Mouse (Mus musculus) heart, postnatal 0 days (tissue): ENCODE results near the gene Tuba3a. TPM values are rescaled to one million over a fixed set of nuclear protein-coding genes. Genes with fewer than 3 reads are reported as not detected.

Source experiments
- ATAC-seq: fragments of 200-750 bp; cut with Nextera tagmentation; 2 replicates; pipeline ENCODE4 v1.8.0; 2017; ENCODE audit warnings: low read depth, moderate number of reproducible peaks, moderate library complexity; ENCODE audit not compliant: insufficient read depth
- DNase-seq: peaks from one replicate; pipeline ENCODE4 v3.0.0-alpha.2; 2016; ENCODE audit warnings: low spot score
- H3K27ac ChIP-seq: fragments of 300-500 bp; sonication (generic); 2 replicates; pipeline ENCODE4 v1.5.1; 2014; ENCODE audit warnings: low read depth, mild to moderate bottlenecking
- H3K27me3 ChIP-seq: fragments of 300-500 bp; sonication (generic); 2 replicates; pipeline ENCODE4 v1.6.1; 2014; ENCODE audit warnings: low read length, mixed read lengths; ENCODE audit not compliant: control insufficient read depth, insufficient read depth
- H3K36me3 ChIP-seq: fragments of 300-500 bp; sonication (generic); replicated peaks from 2 replicates; pipeline ENCODE4 v1.6.1; 2014; ENCODE audit warnings: low read length, mixed read lengths; ENCODE audit not compliant: control insufficient read depth, insufficient read depth
- H3K4me1 ChIP-seq: fragments of 300-500 bp; sonication (generic); 2 replicates; pipeline ENCODE4 v1.6.1; 2014; ENCODE audit warnings: antibody characterized with exemption; ENCODE audit not compliant: control insufficient read depth, insufficient read depth
- H3K4me2 ChIP-seq: fragments of 300-500 bp; sonication (generic); 2 replicates; pipeline ENCODE4 v1.6.1; 2014; ENCODE audit warnings: low read depth, mild to moderate bottlenecking, low read length, moderate library complexity
- H3K4me3 ChIP-seq: fragments of 300-500 bp; sonication (generic); 2 replicates; pipeline ENCODE4 v1.5.1; 2014; ENCODE audit warnings: low read depth, low read length
- H3K9ac ChIP-seq: fragments of 300-500 bp; sonication (generic); replicated peaks from 2 replicates; pipeline ENCODE4 v1.6.1; 2014; ENCODE audit warnings: low read depth, low read length, mixed read lengths
- H3K9me3 ChIP-seq: fragments of 300-500 bp; sonication (generic); replicated peaks from 2 replicates; pipeline ENCODE4 v1.6.1; 2016; ENCODE audit warnings: low read length; ENCODE audit not compliant: control insufficient read depth
- CTCF ChIP-seq: IDR thresholded peaks from 2 replicates; pipeline ENCODE4 v1.5.1; 2016; ENCODE audit warnings: antibody characterized with exemption, control low read depth, low read depth
- EP300 ChIP-seq: IDR thresholded peaks from 2 replicates; pipeline ENCODE4 v1.6.1; 2016; ENCODE audit warnings: antibody characterized with exemption, low read depth
- WGBS: fragments of 180-500 bp; shearing (Covaris S2); extraction: QIAGEN DNeasy Blood & Tissue Kit; methylation state at CpG from one replicate; pipeline ENCODE4 v1.1.7; 2014; 5-methylcytosine and 5-hydroxymethylcytosine counted together
- polyA plus RNA-seq: library from polyadenylated mRNA; unstranded; fragments of >200 nt; fragmentation: Nextera tagmentation; extraction: Ambion mirVana; gene quantifications from 2 replicates; pipeline ENCODE4 v1.2.1, GENCODE M21; 2015
- total RNA-seq: library from RNA; depleted of rRNA; stranded (reverse); fragments of >200 nt; gene quantifications from 2 replicates; pipeline ENCODE4 v1.2.3, GENCODE M21; 2014; ENCODE audit warnings: low replicate concordance

Gene Tuba3a
- total and polyA plus RNA-seq, 2 experiments from 2014 or later = not detected

DNA sequence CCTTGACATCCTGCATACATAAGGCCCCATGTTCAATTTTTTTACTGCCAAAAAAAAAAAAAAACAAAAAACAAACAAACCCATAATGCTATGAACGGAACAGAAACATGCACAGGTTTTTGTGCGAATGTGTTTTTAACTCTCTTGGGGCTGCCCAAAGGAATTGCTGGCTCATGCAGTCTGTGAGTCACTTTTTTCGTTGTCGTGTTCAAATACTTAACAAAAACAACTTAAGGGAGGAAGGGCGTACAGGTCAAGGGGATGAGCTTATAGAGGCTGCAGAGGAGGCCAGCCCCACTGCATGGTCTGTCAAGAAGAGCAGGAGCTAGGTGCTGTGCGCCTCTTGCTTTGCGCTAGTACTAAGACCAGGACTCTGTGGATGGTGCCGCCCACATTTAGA lies 33.1 kb downstream of the Tuba3a start:
- Histone ChIP-seq H3K9me3 (no peaks in the 10 kb centered on the region), H3K36me3 (no peaks in the 10 kb centered on the region), H3K4me2 (no peak overlapping the region), H3K4me3 (no peak overlapping the region), H3K4me1 (no peaks in the 10 kb centered on the region), H3K9ac (no peak overlapping the region), H3K27ac (no peak overlapping the region), H3K27me3 (no peaks in the 10 kb centered on the region)
- ATAC-seq (no peak), DNase-seq (no peak)
- no peak for TF ChIP-seq CTCF
- no peak for TF ChIP-seq EP300
- WGBS = 78% methylated on average over 8 of the region's 8 CpGs

DNA sequence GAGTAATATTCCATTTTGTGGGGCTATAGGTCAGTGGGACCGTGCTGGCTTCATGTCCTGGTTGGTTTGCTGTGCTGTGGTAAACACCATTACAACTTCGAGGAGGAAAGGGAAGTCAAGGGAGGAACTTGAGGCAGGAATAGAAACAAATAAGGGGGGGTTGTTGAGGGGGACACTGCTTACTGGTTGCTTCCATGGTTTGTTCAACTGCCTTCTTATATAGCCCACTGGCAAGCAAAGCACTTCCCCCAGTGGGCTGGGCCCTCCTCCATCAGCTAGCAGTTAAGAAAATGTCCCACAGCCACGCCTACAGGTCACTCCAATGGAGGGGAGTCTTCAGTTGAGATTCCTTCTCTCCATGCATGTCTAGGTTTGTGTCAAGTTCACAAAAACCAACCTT lies 33.6 kb downstream of the Tuba3a start:
- Histone ChIP-seq H3K4me1 (no peaks in the 10 kb centered on the region), H3K9ac (no peak overlapping the region), H3K9me3 (no peaks in the 10 kb centered on the region), H3K27me3 (no peaks in the 10 kb centered on the region), H3K36me3 (no peaks in the 10 kb centered on the region), H3K4me2 (no peak overlapping the region), H3K27ac (no peak overlapping the region), H3K4me3 (no peak overlapping the region)
- no peak for DNase-seq
- TF ChIP-seq CTCF = no peak
- no peak for TF ChIP-seq EP300
- WGBS = 69% methylated on average over 3 of the region's 3 CpGs
- ATAC-seq = no peak

- Histone ChIP-seq H3K4me2 (no peak overlapping the region), H3K27me3 (no peaks in the 10 kb centered on the region), H3K27ac (no peak overlapping the region), H3K9ac (no peak overlapping the region), H3K36me3 (no peaks in the 10 kb centered on the region), H3K4me3 (no peak overlapping the region), H3K9me3 (no peaks in the 10 kb centered on the region), H3K4me1 (0 out of 2 replicates have a peak, but pooled peaks cover 6% of the 10 kb centered on the region)
- no peak for TF ChIP-seq EP300
- TF ChIP-seq CTCF = no peak
- ATAC-seq (no peak), DNase-seq (no peak)
- 29% methylated on average over 1 of the region's 1 CpGs for WGBS
Observed at GRCm38 (mm10) chr6:125244551-125244950, 41.3 kb downstream of the Tuba3a start.

GRCm38 (mm10) chr6:125241566-125241965 lies 44.3 kb downstream of the Tuba3a start:
- no peak for ATAC-seq
- H3K9me3 ChIP-seq = no peaks in the 10 kb centered on the region
- H3K27me3 ChIP-seq = no peaks in the 10 kb centered on the region
- H3K4me2 ChIP-seq = no peak overlapping the region
- H3K4me1 ChIP-seq = 0 out of 2 replicates have a peak, but pooled peaks cover 6% of the 10 kb centered on the region
- no peak overlapping the region for H3K27ac ChIP-seq
- no peaks in the 10 kb centered on the region for H3K36me3 ChIP-seq
- TF ChIP-seq CTCF = no peak
- no peak for TF ChIP-seq EP300
- no peak for DNase-seq
- WGBS = 73% methylated on average over 8 of the region's 8 CpGs
- H3K9ac ChIP-seq = no peak overlapping the region
- H3K4me3 ChIP-seq = no peak overlapping the region

DNA sequence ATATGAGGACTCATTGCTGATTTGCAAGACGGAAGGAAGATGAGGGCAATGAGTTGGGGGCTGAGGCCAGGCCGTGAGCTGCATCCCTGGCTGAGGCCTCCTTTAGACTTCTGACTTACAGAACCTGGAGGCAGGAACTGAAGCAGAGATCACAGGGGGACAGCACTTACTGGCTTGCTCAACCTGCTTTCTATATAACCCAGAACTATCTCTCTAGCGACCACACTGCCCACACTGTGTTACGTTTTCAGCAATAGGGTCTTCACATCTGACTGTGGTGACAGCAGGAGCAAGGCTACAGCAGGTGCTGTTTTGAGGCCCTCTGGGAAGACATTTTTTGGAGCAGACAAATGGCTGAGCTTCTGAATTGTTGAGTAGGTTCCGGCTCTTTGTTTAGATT lies 45.2 kb downstream of the Tuba3a start:
- 0 out of 2 replicates have a peak, but pooled peaks cover 6% of the 10 kb centered on the region for H3K4me1 ChIP-seq
- DNase-seq (no peak), ATAC-seq (no peak)
- H3K9ac ChIP-seq = no peak overlapping the region
- TF ChIP-seq CTCF (no peak), EP300 (no peak)
- no peak overlapping the region for H3K4me2 ChIP-seq
- H3K36me3 ChIP-seq = no peaks in the 10 kb centered on the region
- no peak overlapping the region for H3K4me3 ChIP-seq
- WGBS = 68% methylated on average over 5 of the region's 5 CpGs
- H3K9me3 ChIP-seq = no peaks in the 10 kb centered on the region
- no peaks in the 10 kb centered on the region for H3K27me3 ChIP-seq
- H3K27ac ChIP-seq = no peak overlapping the region; the same call in 1 of the 2 replicates

GRCm38 (mm10) chr6:125239547-125239946 lies 46.3 kb downstream of the Tuba3a start:
- Histone ChIP-seq H3K4me2 (no peak overlapping the region), H3K27me3 (no peaks in the 10 kb centered on the region)
- WGBS = 87% methylated on average over 5 of the region's 5 CpGs

More at GRCm38 (mm10) chr6:125239547-125239946, 46.3 kb downstream of the Tuba3a start:
- Histone ChIP-seq H3K9ac (no peak overlapping the region), H3K9me3 (no peaks in the 10 kb centered on the region), H3K4me1 (peaks cover 6% of the 10 kb centered on the region; the same call in 1 of the 2 replicates), H3K27ac (no peak overlapping the region), H3K36me3 (no peaks in the 10 kb centered on the region), H3K4me3 (no peak overlapping the region)
- TF ChIP-seq EP300 = no peak
- no peak for ATAC-seq
- no peak for DNase-seq
